Mouse (Mus musculus): ENCODE measurements around the gene Olfr1020.

Gene Olfr1020

GRCm38 (mm10) chr2:85846730-85847129 is at the start of gene Olfr1020:
TSS of gene Olfr1020 (plus strand) at chr2:85847030.
- no peak for DNase-seq (ENCODE audit: low read depth, low spot score)

- DNase-seq (ENCODE audit: low read depth, low spot score): no peak
These were observed 44.4 kb upstream of the Olfr1020 start, which contains the start of gene Olfr1016 for GRCm38 (mm10) chr2:85802444-85802843. TSS of gene Olfr1016 (minus strand) at chr2:85802544.

- no peak for DNase-seq (ENCODE audit: low read depth, low spot score)
These were observed 42.3 kb upstream of the Olfr1020 start for GRCm38 (mm10) chr2:85804501-85804900.

GRCm38 (mm10) chr2:85818179-85818578 is 28.7 kb upstream of the Olfr1020 start, which contains the start of gene Olfr1018:
TSS of gene Olfr1018 (plus strand) at chr2:85818479.
- DNase-seq (ENCODE audit: low read depth, low spot score): no peak

- DNase-seq (ENCODE audit: low read depth, low spot score): no peak
These were observed 1.4 kb upstream of the Olfr1020 start, which contains the start of gene Olfr1019 for GRCm38 (mm10) chr2:85845383-85845782. TSS of gene Olfr1019 (minus strand) at chr2:85845483.

- no peak for DNase-seq (ENCODE audit: low read depth, low spot score)
These were observed 21.5 kb downstream of the Olfr1020 start, which contains the start of gene Olfr1022 for GRCm38 (mm10) chr2:85868294-85868693. TSS of gene Olfr1022 (plus strand) at chr2:85868594.

GRCm38 (mm10) chr2:85885340-85885739 is 38.5 kb downstream of the Olfr1020 start, which contains the start of gene Olfr1023:
TSS of gene Olfr1023 (plus strand) at chr2:85885640.
- no peak for DNase-seq (ENCODE audit: low read depth, low spot score)
